Mouse (Mus musculus) MN1 (cell line): ENCODE data around the gene Slc17a5.
A peak's percentile ranks its signal among the peaks of the same experiment; 100 is the strongest.

Source experiments
- DNase-seq: peaks from one replicate; pipeline ENCODE4 v3.0.0-alpha.2; 2016; ENCODE audit warnings: low spot score

Gene Slc17a5

GRCm38 (mm10) chr9:78587914-78588313 is at the start of gene Slc17a5:
TSS of gene Slc17a5 (minus strand) at chr9:78588041.
- DNase-seq, result peak; percentile 97

DNA sequence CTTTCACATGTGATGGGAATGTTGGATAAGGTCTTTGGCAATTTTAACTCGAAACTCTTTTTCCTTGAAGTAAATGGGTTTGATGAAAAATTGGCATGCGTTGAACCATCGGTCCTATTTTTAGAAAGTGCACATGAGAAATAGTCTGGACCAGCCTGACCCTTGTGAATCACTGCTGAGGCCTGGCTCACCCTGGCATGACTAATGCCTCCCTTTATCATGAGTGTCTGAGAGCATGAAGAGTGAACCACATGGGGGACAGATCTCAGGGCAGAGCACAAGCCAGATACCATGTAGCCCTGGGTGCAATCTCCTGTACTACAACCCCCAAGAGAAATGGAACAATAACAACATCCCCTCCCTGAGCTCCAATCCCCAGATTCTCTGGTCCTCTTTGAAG is 46.1 kb upstream of the Slc17a5 start:
- no peak for DNase-seq

DNA sequence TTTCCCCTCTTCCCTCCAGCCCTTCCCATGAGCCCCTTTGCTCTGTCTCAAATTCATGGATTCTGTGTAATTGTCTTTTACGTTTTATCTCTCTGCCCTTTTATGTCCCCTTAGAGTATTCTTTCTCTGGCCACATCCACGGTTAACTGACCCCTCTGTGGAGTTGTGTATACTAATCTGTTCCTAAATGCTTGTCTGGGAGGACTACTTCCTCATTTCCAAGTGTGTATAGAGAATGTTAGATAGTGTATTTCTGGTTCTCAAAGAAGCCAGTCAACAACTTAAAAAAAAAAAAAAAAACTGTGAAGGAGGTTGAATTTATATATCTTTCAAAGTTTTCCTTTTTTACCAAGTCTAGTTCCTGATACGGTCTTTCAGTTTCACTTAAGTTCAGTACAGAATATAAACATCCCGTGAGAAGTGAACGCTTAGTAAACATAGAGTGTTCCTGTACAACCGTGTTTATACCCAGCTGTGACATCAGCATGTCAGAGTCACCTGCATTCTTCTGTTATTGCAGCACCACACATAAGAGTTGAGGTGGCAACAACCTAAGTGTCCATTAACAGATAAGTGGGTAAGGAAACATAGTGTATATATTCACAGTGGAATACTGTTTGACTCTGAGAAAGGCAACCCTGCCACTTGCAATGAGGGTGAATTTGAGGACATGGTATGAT is 44.1 kb upstream of the Slc17a5 start:
- DNase-seq, result no peak

- no peak for DNase-seq
Observed at GRCm38 (mm10) chr9:78629991-78630390, 42.1 kb upstream of the Slc17a5 start.

- DNase-seq, result no peak
Observed at GRCm38 (mm10) chr9:78623301-78623747, 35.5 kb upstream of the Slc17a5 start.

GRCm38 (mm10) chr9:78619285-78619684 is 31.4 kb upstream of the Slc17a5 start:
- no peak for DNase-seq

DNA sequence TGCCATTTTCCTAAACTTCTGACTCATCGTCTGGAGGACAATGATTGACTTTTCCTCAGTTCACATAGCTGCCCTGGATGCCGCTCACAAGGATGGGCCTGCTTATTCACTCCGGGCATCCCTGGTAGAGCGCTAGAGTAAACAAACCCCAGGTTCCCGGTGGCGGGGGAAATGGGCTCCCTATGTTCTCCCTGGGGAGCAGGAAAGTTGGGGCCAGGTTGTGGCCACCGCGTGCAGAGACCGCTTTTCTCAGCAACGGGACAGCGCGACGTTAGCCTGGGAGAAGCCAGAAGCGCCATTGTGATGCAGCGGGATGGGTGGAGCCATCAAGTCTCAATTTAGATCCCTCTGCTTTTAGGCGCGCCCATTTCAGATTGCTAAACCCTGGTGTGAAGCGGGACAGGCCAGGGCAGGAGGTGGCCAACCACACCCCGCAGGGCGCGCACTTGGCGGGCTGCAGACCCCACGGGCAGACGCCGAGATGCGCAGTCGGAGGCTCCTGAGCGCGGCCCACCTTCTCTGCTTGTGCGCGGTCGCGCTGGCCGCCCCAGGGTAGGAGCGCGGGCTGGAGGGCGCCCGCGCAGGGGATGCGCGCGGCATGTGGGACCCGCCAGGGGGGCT is 27.7 kb upstream of the Slc17a5 start, which contains the start of gene Cd109:
Gene Cd109, plus strand, starts transcription at position 146 of the 621 bp plus-strand sequence.
- DNase-seq, result no peak

DNA sequence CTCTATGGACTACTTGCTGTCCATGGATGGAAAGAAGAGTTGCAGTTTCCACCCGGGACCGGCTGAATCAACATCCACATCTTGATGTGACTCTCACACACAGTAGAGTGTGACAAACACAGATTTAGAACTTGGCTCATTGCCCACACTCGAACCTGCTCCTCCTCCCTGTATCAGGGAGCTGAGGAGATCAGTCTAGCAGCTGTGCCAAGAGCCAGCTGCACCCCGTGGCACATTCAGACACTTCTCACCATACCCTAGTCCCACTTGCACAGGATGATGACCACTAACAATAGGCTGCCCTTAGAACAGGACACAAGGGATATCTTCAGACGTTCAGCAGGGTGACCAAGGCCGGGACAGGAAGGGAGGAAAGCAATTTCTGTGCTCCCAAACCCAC is 26.4 kb upstream of the Slc17a5 start:
- no peak for DNase-seq

GRCm38 (mm10) chr9:78601046-78601730 is 13.3 kb upstream of the Slc17a5 start:
- no peak for DNase-seq

GRCm38 (mm10) chr9:78599927-78600326 is 12.1 kb upstream of the Slc17a5 start:
- no peak for DNase-seq

- peak; percentile 48 for DNase-seq
Observed at GRCm38 (mm10) chr9:78596834-78597233, 9.0 kb upstream of the Slc17a5 start.

DNA sequence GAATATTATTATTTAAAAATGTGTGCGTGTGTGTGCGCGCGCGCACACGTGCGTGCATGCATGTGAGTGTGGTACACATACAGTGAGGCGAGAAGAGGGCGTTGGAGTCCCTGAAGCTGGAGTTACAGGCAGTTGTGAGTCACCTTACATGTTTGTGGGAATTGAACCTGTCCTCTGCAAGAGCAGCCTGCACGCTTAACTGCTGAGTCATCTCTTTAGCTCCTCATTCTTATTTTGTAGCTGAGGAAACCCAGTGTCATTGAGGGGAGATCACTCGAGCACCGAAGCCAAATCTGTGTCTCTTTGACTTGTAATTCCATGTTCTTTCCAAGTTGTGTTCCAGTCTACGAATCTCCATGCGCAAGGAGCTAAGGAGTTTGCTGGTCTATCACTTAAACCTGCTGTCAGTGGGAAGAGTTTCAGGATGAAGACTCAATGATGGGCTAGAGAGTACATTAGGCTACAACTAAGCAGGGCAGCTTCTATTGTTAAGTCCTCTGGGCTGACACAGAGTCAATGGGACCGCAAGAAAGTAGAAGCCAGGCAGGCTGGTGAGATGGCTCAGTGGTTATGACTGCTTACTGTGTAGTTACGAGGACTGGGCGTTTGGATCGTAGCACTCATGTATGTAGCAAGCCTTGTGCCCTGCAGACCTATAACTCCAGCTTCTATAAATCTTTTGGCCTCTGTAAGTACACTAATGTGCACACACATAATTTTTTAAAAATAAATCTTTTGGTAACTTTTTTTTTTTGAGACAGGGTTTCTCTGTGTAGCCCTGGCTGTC is 8.1 kb upstream of the Slc17a5 start:
- no peak for DNase-seq

- no peak for DNase-seq
Observed at GRCm38 (mm10) chr9:78595257-78595656, 7.4 kb upstream of the Slc17a5 start.

DNA sequence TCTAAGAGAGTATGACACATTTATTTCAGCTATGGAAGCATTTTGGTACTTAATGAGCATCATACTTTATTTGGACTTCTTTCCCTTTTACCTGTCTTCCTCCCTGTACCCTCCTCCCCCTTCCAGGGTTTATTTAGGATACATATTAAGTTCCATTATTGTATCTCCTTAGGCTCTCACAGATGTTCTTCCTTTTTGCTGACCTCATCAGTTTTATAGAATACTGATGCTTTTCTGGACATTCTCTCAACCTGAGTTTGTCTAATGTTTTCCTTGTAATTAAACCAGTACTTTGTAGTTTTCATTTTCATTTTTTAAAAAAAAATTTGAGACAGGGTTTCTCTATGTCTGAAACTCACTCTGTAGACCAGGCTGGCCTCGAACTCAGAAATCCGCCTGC is 2.6 kb upstream of the Slc17a5 start:
- no peak for DNase-seq

DNA sequence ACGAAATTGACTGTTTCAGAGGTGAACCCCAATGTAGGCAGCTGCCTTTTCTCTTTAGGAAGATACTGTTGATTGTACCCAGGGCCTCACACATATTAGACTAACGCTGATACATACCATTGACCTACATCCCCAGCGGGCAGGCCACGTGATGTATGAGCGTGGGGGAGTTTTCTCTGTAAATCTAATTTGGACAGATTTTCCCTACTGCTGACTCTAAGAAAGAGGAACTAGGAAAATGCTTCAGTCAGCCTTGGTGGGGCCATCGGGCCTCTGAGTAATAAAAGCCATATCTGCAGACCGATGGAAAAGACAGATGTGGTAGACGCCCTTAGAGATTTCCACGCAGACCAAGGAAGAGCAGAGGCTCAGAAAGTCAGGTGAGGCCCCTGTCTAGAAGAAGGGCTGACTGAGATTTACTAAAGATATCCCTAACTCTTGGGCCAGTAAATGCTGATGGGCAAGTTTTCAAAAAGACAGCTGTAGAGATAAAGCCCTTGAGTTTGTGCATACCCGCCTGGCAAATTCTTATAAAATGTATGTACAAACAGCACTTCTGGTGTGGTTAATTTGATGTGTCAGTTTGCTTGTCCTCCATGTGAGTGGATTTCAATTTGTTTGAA is 681 bp upstream of the Slc17a5 start:
- peak; percentile 63 for DNase-seq

GRCm38 (mm10) chr9:78587218-78587883 is 490 bp downstream of the Slc17a5 start:
- peak; percentile 49 for DNase-seq

- DNase-seq, result no peak
Observed at GRCm38 (mm10) chr9:78579644-78580396, 8.0 kb downstream of the Slc17a5 start.

- no peak for DNase-seq
Observed at GRCm38 (mm10) chr9:78578824-78579223, 9.0 kb downstream of the Slc17a5 start.

DNA sequence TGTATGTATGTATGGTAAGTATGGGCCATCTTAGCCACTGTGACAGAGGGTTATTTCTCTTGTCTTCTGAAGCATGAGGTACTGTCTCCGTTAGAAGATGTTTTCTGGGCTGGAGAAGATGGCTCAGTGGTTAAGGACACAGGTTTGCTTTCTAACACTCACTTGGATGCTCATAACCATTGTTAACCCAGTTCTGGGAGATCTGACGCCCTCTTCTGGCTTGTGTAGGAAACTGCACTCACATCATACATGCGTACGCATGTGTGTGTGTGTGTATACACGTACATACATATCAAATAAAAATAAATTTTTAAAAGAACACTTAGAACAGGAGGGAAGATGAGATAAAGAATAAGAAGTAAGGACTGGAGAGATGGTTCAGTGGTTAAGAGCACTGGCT is 11.4 kb downstream of the Slc17a5 start:
- no peak for DNase-seq

DNA sequence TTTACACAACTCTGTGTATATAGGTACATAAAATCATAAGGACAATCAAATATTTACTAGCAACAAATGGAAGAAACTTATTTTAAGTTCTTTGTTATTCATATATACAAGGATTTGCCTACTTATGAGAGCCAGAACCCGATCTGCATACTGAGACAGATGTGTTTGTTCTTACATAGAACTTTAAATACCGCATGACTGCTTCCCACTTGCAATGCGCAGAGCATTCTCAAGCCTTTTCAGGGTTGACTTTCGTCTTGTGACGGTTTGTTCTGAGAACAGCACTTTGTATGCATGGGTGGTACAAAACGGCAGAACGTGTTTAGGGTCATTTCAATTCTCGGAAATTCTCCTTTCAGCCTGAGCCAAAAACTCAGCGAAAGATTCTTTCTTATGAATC is 17.9 kb downstream of the Slc17a5 start:
- DNase-seq, result no peak

GRCm38 (mm10) chr9:78559479-78559878 is 28.4 kb downstream of the Slc17a5 start:
- no peak for DNase-seq
